Mouse (Mus musculus) heart, adult 2 months (tissue): ENCODE data around the gene Fgfr2. TPM values are rescaled to one million over a fixed set of nuclear protein-coding genes. Genes with fewer than 3 reads are reported as not detected.

Experiments
- DNase-seq, 2 experiments: peaks; one replicate each; pipeline ENCODE4 v3.0.0; 2021
- H3K27ac ChIP-seq: fragments of 200-600 bp; 2 replicates; pipeline ENCODE4 v1.8.1; 2022
- H3K27me3 ChIP-seq: fragments of 200-500 bp; 2 replicates; pipeline ENCODE4 v1.6.1; 2012; ENCODE audit warnings: mild to moderate bottlenecking, low read length, inconsistent platforms, mixed read lengths; ENCODE audit not compliant: control insufficient read depth, insufficient read depth
- H3K36me3 ChIP-seq: fragments of 200-500 bp; 2 replicates; pipeline ENCODE4 v1.6.1; 2012; ENCODE audit warnings: low read length, inconsistent platforms; ENCODE audit not compliant: control insufficient read depth, insufficient read depth
- H3K4me1 ChIP-seq: fragments of 200-500 bp; 2 replicates; pipeline ENCODE4 v1.6.1; 2011; ENCODE audit warnings: low read length; ENCODE audit not compliant: control insufficient read depth, insufficient read depth
- H3K4me3 ChIP-seq: fragments of 200-600 bp; 2 replicates; pipeline ENCODE4 v1.8.1; 2022
- H3K79me2 ChIP-seq: fragments of 200-500 bp; replicated peaks from 2 replicates; pipeline ENCODE4 v1.6.1; 2012; ENCODE audit warnings: mild to moderate bottlenecking, inconsistent platforms, low read length, moderate library complexity, mixed read lengths; ENCODE audit not compliant: control insufficient read depth, insufficient read depth
- H3K9ac ChIP-seq: fragments of 200-500 bp; 2 replicates; pipeline ENCODE4 v1.6.1; 2012; ENCODE audit warnings: low read depth, mild to moderate bottlenecking, control low read depth, inconsistent platforms, low read length, mixed read lengths
- CTCF ChIP-seq: fragments of 200-600 bp; IDR thresholded peaks from 2 replicates; pipeline ENCODE4 v1.8.1; 2022; ENCODE audit warnings: antibody characterized with exemption, mild to moderate bottlenecking, moderate library complexity
- EP300 ChIP-seq: fragments of 200-500 bp; IDR thresholded peaks from 2 replicates; pipeline ENCODE4 v1.6.1; 2011; ENCODE audit warnings: low read depth, low read length, control low read depth; ENCODE audit not compliant: insufficient read depth
- POLR2A ChIP-seq: fragments of 200-500 bp; IDR thresholded peaks from 2 replicates; pipeline ENCODE4 v1.6.1; 2011; ENCODE audit warnings: mild to moderate bottlenecking, low read depth, low read length, control low read depth; ENCODE audit not compliant: insufficient read depth
- WGBS: fragments of 180-500 bp; shearing (Covaris S2); methylation state at CpG from one replicate; pipeline ENCODE4 v1.1.7; 2018; 5-methylcytosine and 5-hydroxymethylcytosine counted together
- intact Hi-C: fragments of 180-260 bp; cut with DNase I; formaldehyde crosslinking; loops from one replicate; pipeline ENCODE4 v1.15.1; 2025
- polyA plus RNA-seq: library from polyadenylated mRNA; depleted of rRNA; stranded (reverse); fragments of >200 nt; gene quantifications from 2 replicates; pipeline ENCODE4 v1.2.3, GENCODE M21; 2012
- total RNA-seq, 2 experiments: library from RNA; stranded (reverse); gene quantifications; 2 replicates each; pipeline ENCODE4 v1.2.3; 2021

Fgfr2 gene
- total and polyA plus RNA-seq, 3 experiments = 1.1 to 2.0 (median 1.3) TPM

DNA sequence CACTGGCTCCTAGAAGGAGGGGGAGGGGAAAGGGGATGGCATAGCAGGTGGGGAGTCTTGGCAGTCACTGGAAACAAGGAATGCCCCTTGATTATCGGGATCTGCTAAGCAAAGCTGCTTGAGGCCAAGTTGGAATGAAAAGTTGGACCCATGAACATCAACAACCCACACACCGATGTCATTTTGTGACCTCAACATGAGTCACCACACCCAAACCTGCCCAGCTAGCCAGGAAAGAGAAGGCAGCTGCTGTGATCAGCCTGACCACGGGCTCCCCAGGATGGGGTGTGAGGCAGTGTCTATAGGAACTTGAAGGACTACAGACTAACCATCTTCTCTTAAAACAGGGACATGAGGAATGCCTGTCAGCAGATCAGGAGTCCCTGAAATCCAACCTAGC, 37.7 kb downstream of the Fgfr2 start:
- H3K27me3 ChIP-seq = no peaks in the 10 kb centered on the region
- H3K4me1 ChIP-seq = peaks cover 12% of the 10 kb centered on the region
- no peak for DNase-seq
- intact Hi-C loops = loop anchor here (5.0 kb wide), 1 partner anchor 37 kb away; the partner anchor contains the start of genes Ctbp2 and Fgfr2
- H3K9ac ChIP-seq = no peak overlapping the region
- WGBS = 34% methylated on average over 3 of the region's 3 CpGs
- H3K36me3 ChIP-seq = peaks cover 6% of the 10 kb centered on the region; the same call in 1 of the 2 replicates
- H3K4me3 ChIP-seq = no peak overlapping the region
- no peak for TF ChIP-seq POLR2A
- no peak for TF ChIP-seq EP300
- TF ChIP-seq CTCF = no peak
- H3K27ac ChIP-seq = no peak overlapping the region
- peaks cover 12% of the 10 kb centered on the region for H3K79me2 ChIP-seq

DNA sequence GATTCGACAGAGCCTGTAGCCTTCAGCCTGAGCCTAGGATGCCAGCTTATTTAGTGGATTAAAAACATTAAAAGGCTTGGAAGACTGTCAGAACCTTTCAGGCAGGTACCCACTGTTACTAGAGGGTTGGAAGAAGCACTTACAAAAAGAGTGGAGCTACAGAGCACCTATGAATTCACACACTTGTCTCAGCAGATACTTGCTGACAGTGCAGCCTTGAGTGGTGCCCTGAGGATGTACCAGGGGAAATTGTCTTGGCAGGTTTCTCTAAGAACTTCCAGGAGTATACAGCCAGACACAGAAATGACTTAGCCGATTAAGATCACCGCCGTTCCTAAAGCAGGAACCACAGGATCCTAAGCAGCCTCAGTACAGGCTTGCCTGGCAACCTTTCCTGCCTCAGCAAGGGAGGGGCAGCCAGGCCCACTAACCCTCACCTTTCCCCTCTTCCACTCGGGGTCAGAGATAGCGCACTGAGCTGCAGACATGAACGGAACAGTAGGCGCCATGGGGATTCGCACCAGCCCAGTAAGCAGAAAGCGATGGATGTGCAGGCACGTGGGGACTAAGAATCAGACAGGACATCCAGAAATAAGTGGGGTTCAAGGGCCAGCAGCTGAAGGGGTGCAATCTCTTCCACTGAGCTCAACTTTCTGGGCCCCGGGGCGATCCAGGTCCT, 39.1 kb downstream of the Fgfr2 start:
- H3K36me3 ChIP-seq = peaks cover 6% of the 10 kb centered on the region
- TF ChIP-seq EP300 = no peak
- no peak for TF ChIP-seq POLR2A
- no peak for TF ChIP-seq CTCF
- H3K27me3 ChIP-seq = no peaks in the 10 kb centered on the region
- DNase-seq = no peak
- 76% methylated on average over 13 of the region's 13 CpGs for WGBS
- no peak overlapping the region for H3K27ac ChIP-seq
- peaks cover 10% of the 10 kb centered on the region for H3K79me2 ChIP-seq
- H3K4me3 ChIP-seq = no peak overlapping the region
- intact Hi-C loops = no loop called here
- H3K4me1 ChIP-seq = peaks cover 12% of the 10 kb centered on the region
- no peak overlapping the region for H3K9ac ChIP-seq

- Histone ChIP-seq H3K36me3 (peaks cover 9% of the 10 kb centered on the region), H3K4me1 (peaks cover 11% of the 10 kb centered on the region), H3K9ac (no peak overlapping the region), H3K4me3 (no peak overlapping the region), H3K27me3 (no peaks in the 10 kb centered on the region), H3K79me2 (peaks cover 3% of the 10 kb centered on the region; the same call in 1 of the 2 replicates), H3K27ac (no peak overlapping the region)
- no peak for DNase-seq
- intact Hi-C loops = no loop called here
- TF ChIP-seq CTCF = peak; percentile 26; the same call in 1 of the 2 replicates
- no peak for TF ChIP-seq POLR2A
- 46% methylated on average over 1 of the region's 1 CpGs for WGBS
Measured at GRCm38 (mm10) chr7:133078929-133079328, 44.2 kb downstream of the Fgfr2 start.

GRCm38 (mm10) chr7:133074462-133075133, 48.6 kb downstream of the Fgfr2 start:
- Histone ChIP-seq H3K36me3 (peaks cover 8% of the 10 kb centered on the region), H3K27ac (peak overlapping the region; percentile 2), H3K4me1 (peaks cover 16% of the 10 kb centered on the region), H3K9ac (no peak overlapping the region), H3K27me3 (no peaks in the 10 kb centered on the region), H3K79me2 (no peaks in the 10 kb centered on the region), H3K4me3 (no peak overlapping the region)
- intact Hi-C loops = no loop called here
- TF ChIP-seq CTCF (no peak), EP300 (no peak)
- 38% methylated on average over 10 of the region's 10 CpGs for WGBS
- no peak for DNase-seq

DNA sequence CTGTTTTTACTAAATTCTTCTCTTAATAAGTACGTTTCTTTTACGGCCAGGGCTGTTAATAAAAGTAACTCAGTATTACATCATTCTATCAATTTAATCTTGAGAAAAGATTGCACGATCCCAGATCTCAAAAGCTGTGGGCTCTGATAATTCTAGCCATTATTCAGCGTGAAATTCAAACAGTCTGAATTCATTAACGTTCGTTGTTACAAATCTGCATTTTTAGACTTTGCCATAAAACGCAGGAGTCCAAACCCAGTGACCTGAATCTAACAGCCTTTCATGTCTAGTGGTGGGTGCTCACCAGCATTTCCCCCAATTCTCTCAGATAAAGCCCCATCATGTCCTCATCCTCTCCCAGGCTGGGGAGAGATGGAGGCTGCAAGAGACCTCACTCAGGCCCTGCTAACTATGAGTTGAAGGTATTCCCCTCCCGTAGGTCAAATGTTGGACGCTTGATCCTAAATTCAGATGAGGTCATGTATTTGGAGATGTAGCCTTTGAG, 50.0 kb downstream of the Fgfr2 start:
- no peaks in the 10 kb centered on the region for H3K27me3 ChIP-seq
- no peak for DNase-seq
- 0 out of 2 replicates have a peak, but pooled peaks cover 2% of the 10 kb centered on the region for H3K79me2 ChIP-seq
- no peak for TF ChIP-seq POLR2A
- TF ChIP-seq CTCF = no peak
- no peak overlapping the region for H3K4me3 ChIP-seq
- H3K4me1 ChIP-seq = peaks cover 12% of the 10 kb centered on the region
- no peak overlapping the region for H3K27ac ChIP-seq
- H3K9ac ChIP-seq = no peak overlapping the region
- intact Hi-C loops = no loop called here
- 89% methylated on average over 9 of the region's 9 CpGs for WGBS
- no peaks in the 10 kb centered on the region for H3K36me3 ChIP-seq

GRCm38 (mm10) chr7:133072535-133072934, 50.6 kb downstream of the Fgfr2 start:
- Histone ChIP-seq H3K36me3 (no peaks in the 10 kb centered on the region), H3K4me1 (peaks cover 12% of the 10 kb centered on the region), H3K4me3 (no peak overlapping the region), H3K27me3 (no peaks in the 10 kb centered on the region), H3K27ac (no peak overlapping the region), H3K79me2 (0 out of 2 replicates have a peak, but pooled peaks cover 2% of the 10 kb centered on the region), H3K9ac (no peak overlapping the region)
- intact Hi-C loops = no loop called here
- TF ChIP-seq EP300 (no peak), POLR2A (no peak), CTCF (no peak)
- WGBS = 95% methylated on average over 4 of the region's 4 CpGs
- DNase-seq = no peak
